Mouse (Mus musculus) adrenal gland, postnatal 4 days (tissue): Measurements from ENCODE around the gene Eri2. TPM values are rescaled to one million over a fixed set of nuclear protein-coding genes. Genes with fewer than 3 reads are reported as not detected.

Experiments
- DNase-seq, 2 experiments: peaks; one replicate each; pipeline ENCODE4 v3.0.0; 2021 to 2022; ENCODE audit warnings: low spot score in 2 of 2, mixed read lengths in 2 of 2
- long read RNA-seq, 2 experiments: library from polyadenylated mRNA; stranded (forward); transcript quantifications; one replicate each; pipeline ENCODE4 v2.0.0; 2021
- total RNA-seq, 2 experiments: library from RNA; stranded (reverse); gene quantifications; 2 replicates each; pipeline ENCODE4 v1.2.3; 2021

The Eri2 gene
- 10 to 100 TPM; 12.9 to 13.6 TPM for total RNA-seq
- long read RNA-seq, experiment 1, partial matches to known transcripts, result 0 of 2 reads
- long read RNA-seq, experiment 1, other reads (novel, unspliced or antisense), result 2 of 2 reads
- long read RNA-seq, experiment 2, transcript Eri2-207 (9 exons, 3,564 nt), result major isoform, 8 of 17 reads
- long read RNA-seq, experiment 2, partial matches to known transcripts, result 0 of 17 reads
- long read RNA-seq, experiment 2, other reads (novel, unspliced or antisense), result 8 of 17 reads

GRCm38 (mm10) chr7:119793586-119794250, at the start of gene Eri2, which contains the start of gene Rexo5:
Gene Eri2, minus strand, starts transcription at chr7:119794058.
Gene Rexo5, plus strand, starts transcription at chr7:119794006.
- peak; percentile 75 to 77 for DNase-seq

GRCm38 (mm10) chr7:119841820-119842449, 48.1 kb upstream of the Eri2 start:
- DNase-seq, result no peak

GRCm38 (mm10) chr7:119835996-119836777, 42.3 kb upstream of the Eri2 start:
- DNase-seq, result no peak

GRCm38 (mm10) chr7:119835371-119835770, 41.5 kb upstream of the Eri2 start:
- no peak for DNase-seq

GRCm38 (mm10) chr7:119808723-119809122, 14.9 kb upstream of the Eri2 start:
- no peak for DNase-seq

GRCm38 (mm10) chr7:119807396-119807795, 13.5 kb upstream of the Eri2 start:
- no peak for DNase-seq

GRCm38 (mm10) chr7:119800991-119801390, 7.1 kb upstream of the Eri2 start:
- DNase-seq, result no peak

GRCm38 (mm10) chr7:119800488-119800887, 6.6 kb upstream of the Eri2 start:
- no peak for DNase-seq

GRCm38 (mm10) chr7:119795311-119795710, 1.5 kb upstream of the Eri2 start:
- DNase-seq, result no peak

GRCm38 (mm10) chr7:119794251-119794638, 387 bp upstream of the Eri2 start:
- DNase-seq, result no peak

GRCm38 (mm10) chr7:119789024-119789423, 4.8 kb downstream of the Eri2 start:
- no peak for DNase-seq

GRCm38 (mm10) chr7:119784908-119785307, 8.9 kb downstream of the Eri2 start:
- no peak for DNase-seq

- no peak for DNase-seq
These were observed 10.4 kb downstream of the Eri2 start for GRCm38 (mm10) chr7:119783453-119783852.

GRCm38 (mm10) chr7:119769895-119770294, 24.0 kb downstream of the Eri2 start:
- no peak for DNase-seq

- DNase-seq, result no peak
These were observed 26.9 kb downstream of the Eri2 start for GRCm38 (mm10) chr7:119766996-119767395.

GRCm38 (mm10) chr7:119764377-119764776, 29.5 kb downstream of the Eri2 start:
- DNase-seq, result no peak

GRCm38 (mm10) chr7:119762166-119762697, 31.6 kb downstream of the Eri2 start:
- no peak for DNase-seq

GRCm38 (mm10) chr7:119760527-119760951, 33.3 kb downstream of the Eri2 start, which contains the start of gene Acsm3:
Gene Acsm3, plus strand, starts transcription at chr7:119760923.
- peak in 1 of 2 experiments; percentile 16 for DNase-seq

GRCm38 (mm10) chr7:119753696-119754095, 40.2 kb downstream of the Eri2 start:
- no peak for DNase-seq

GRCm38 (mm10) chr7:119749942-119750341, 43.9 kb downstream of the Eri2 start:
- no peak for DNase-seq

- DNase-seq, result no peak
These were observed 45.1 kb downstream of the Eri2 start for GRCm38 (mm10) chr7:119748761-119749160.
